ENCODE assay signal across 13 mouse cellular contexts in the genomic region with DNA sequence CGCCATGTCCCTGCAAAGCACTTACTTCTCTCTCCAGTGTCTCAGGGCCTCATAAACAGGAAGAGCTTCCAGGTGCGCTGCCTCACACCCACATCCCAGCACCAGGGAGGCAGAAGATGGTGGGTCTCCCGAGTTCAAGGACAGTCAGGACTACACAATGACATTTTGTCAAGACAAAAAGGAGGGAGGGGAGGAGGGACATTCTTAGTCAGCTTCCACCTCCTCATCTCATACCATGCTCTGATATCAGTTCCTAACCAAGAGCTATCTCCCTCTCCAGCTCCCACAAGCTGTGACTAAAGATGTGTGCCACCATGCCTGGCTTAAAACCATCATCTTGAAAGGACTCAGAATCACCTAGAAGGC. TPM values are rescaled to one million over a fixed set of nuclear protein-coding genes. Genes with fewer than 3 reads are reported as not detected.
DNase-seq lines count a peak whose midpoint lies in the region; ATAC-seq lines count a peak whose summit lies in the region.
"Had no signal": no experiment of that assay in that cellular context is flagged by ENCODE, and none has a peak within 500 bp of the region (broad histone marks: within the 10 kb centered on the region; RNA-seq: fewer than 3 reads in every experiment).

No protein-coding gene starts in this region.

- H3K27ac ChIP-seq in heart, embryonic 14.5 days (replicated peaks in 1 of 2; ENCODE audit: control insufficient read depth in 1 of 2, insufficient read depth in 1 of 2, low read depth in 2 of 2, low read length in 2 of 2) = peak overlapping the region; percentile 9 to 67; a peak in 2 of 4 replicates
- H3K27ac ChIP-seq in limb, embryonic 13.5 days = no peak overlapping the region
- H3K27ac ChIP-seq: hindbrain, embryonic 14.5 days; stomach, postnatal 0 days had no signal

- H3K4me2 ChIP-seq in heart, embryonic 14.5 days (ENCODE audit: low read length) = no peak overlapping the region
- no peak overlapping the region for H3K4me2 ChIP-seq in limb, embryonic 13.5 days (replicated peaks)
- H3K4me2 ChIP-seq: hindbrain, embryonic 14.5 days had no signal

- H3K27me3 ChIP-seq in heart, embryonic 14.5 days (ENCODE audit: control insufficient read depth, insufficient read depth, low read length) = no peaks in the 10 kb centered on the region
- H3K27me3 ChIP-seq in megakaryocyte, embryonic 14.5 days (replicated peaks) = no peaks in the 10 kb centered on the region
- no peaks in the 10 kb centered on the region for H3K27me3 ChIP-seq in limb, embryonic 13.5 days

- H3K4me3 ChIP-seq in heart, embryonic 14.5 days (ENCODE audit: control insufficient read depth in 1 of 2, insufficient read depth in 1 of 2, low read depth in 1 of 2, low read length in 2 of 2) = no peak overlapping the region
- H3K4me3 ChIP-seq in megakaryocyte, embryonic 14.5 days (replicated peaks) = peak overlapping the region; percentile 87
- H3K4me3 ChIP-seq in limb, embryonic 13.5 days = no peak overlapping the region

- H3K9ac ChIP-seq in heart, embryonic 14.5 days (ENCODE audit: low read length) = peak overlapping the region; percentile 50; the same call in 1 of the 2 replicates
- peak overlapping the region; percentile 48; the same call in 1 of the 2 replicates for H3K9ac ChIP-seq in limb, embryonic 13.5 days
- H3K9ac ChIP-seq: hindbrain, embryonic 14.5 days had no signal

- H3K36me3 ChIP-seq in heart, embryonic 14.5 days (ENCODE audit: control insufficient read depth, insufficient read depth, low read length) = peaks cover 19% of the 10 kb centered on the region; the same call in 1 of the 2 replicates
- peaks cover 89% of the 10 kb centered on the region for H3K36me3 ChIP-seq in megakaryocyte, embryonic 14.5 days (replicated peaks; ENCODE audit: low read length)
- H3K36me3 ChIP-seq in limb, embryonic 13.5 days = peaks cover 29% of the 10 kb centered on the region

- intact Hi-C loops in heart, postnatal 25 days (cut with DNase I) = no loop called here

- peaks cover 29 to 60% of the 10 kb centered on the region in 2 experiments for H3K4me1 ChIP-seq in heart, embryonic 14.5 days (ENCODE audit: control insufficient read depth in 2 of 2, insufficient read depth in 2 of 2, low read length in 2 of 2)
- peaks cover 97% of the 10 kb centered on the region for H3K4me1 ChIP-seq in megakaryocyte, embryonic 14.5 days
- H3K4me1 ChIP-seq in limb, embryonic 13.5 days = peaks cover 36% of the 10 kb centered on the region

- no peak for DNase-seq in heart, postnatal 25 days (ENCODE audit: low spot score)
- DNase-seq in adipocyte (ENCODE audit: low spot score) = no peak
- no peak for DNase-seq in B cell, adult 2 months
- DNase-seq: cerebellum, postnatal 10 days; left cerebral cortex, postnatal 4 days had no signal

- ATAC-seq in heart, embryonic 14.5 days (ENCODE audit: insufficient number of reproducible peaks, insufficient read depth, low FRiP score, low read depth) = no peak
- ATAC-seq in megakaryocyte, adult 5-6 weeks (ENCODE audit: poor library complexity, severe bottlenecking) = no peak
- no peak for ATAC-seq in limb, embryonic 13.5 days (ENCODE audit: low FRiP score, low read depth)

- 44% methylated on average over 3 of the region's 3 CpGs for WGBS in heart, embryonic 14.5 days
- 52% methylated on average over 3 of the region's 3 CpGs for WGBS in limb, embryonic 13.5 days

- H3K9me3 ChIP-seq in heart, embryonic 14.5 days (ENCODE audit: control insufficient read depth, low read length) = no peaks in the 10 kb centered on the region
- no peaks in the 10 kb centered on the region for H3K9me3 ChIP-seq in megakaryocyte, embryonic 14.5 days
- H3K9me3 ChIP-seq in limb, embryonic 13.5 days = no peaks in the 10 kb centered on the region

RNA-seq across cellular contexts. Expression of gene Nudt3, which starts 11.8 kb away (rescaled TPM):
- 52.9 and 67.0 TPM in 2 replicates for polyA plus RNA-seq in heart, embryonic 14.5 days (2014; fragmentation: Nextera tagmentation; extraction: Ambion mirVana)
- total RNA-seq in heart, postnatal 25 days (2021) = 100 to 1,000 TPM; 343 TPM
- polyA plus RNA-seq in megakaryocyte, embryonic 14.5 days (2012; ENCODE audit: insufficient read depth, low replicate concordance) = 157 and 272 TPM in 2 replicates
- 32.3 and 32.9 TPM in 2 replicates for total RNA-seq in megakaryocyte, adult 5-6 weeks (2015)
- 91.6 and 93.8 TPM in 2 replicates for total RNA-seq in megakaryocyte, adult 5-6 weeks (2017)
- polyA plus RNA-seq in limb, embryonic 13.5 days (2015; fragmentation: Nextera tagmentation; extraction: Ambion mirVana) = 99.5 and 102 TPM in 2 replicates

RNA-seq across cellular contexts. Expression of gene RPS10-NUDT3, which starts 23.5 kb away (rescaled TPM):
- polyA plus RNA-seq in heart, embryonic 14.5 days (2014; fragmentation: Nextera tagmentation; extraction: Ambion mirVana) = not detected in 2 replicates
- total RNA-seq in heart, postnatal 25 days (2021) = under 1 TPM in 1 of 2 experiments, not detected in 1; 0.94 TPM
- polyA plus RNA-seq in megakaryocyte, embryonic 14.5 days (2012; ENCODE audit: insufficient read depth, low replicate concordance) = not detected in 2 replicates
- total RNA-seq in megakaryocyte, adult 5-6 weeks (2015) = not detected in 2 replicates
- not detected in 2 replicates for total RNA-seq in megakaryocyte, adult 5-6 weeks (2017)
- polyA plus RNA-seq in limb, embryonic 13.5 days (2015; fragmentation: Nextera tagmentation; extraction: Ambion mirVana) = not detected in 2 replicates
- total RNA-seq: left cerebral cortex, postnatal 4 days had no signal
- polyA plus RNA-seq: hindbrain, embryonic 14.5 days; kidney, embryonic 14.5 days; small intestine, adult 2 months; stomach, postnatal 0 days had no signal

RNA-seq across cellular contexts. Expression of gene Rps10, which starts 25.0 kb away (rescaled TPM):
- 624 and 715 TPM in 2 replicates for polyA plus RNA-seq in heart, embryonic 14.5 days (2014; fragmentation: Nextera tagmentation; extraction: Ambion mirVana)
- total RNA-seq in heart, postnatal 25 days (2021) = 100 to 1,000 TPM; 476 to 516 TPM
- polyA plus RNA-seq in megakaryocyte, embryonic 14.5 days (2012; ENCODE audit: insufficient read depth, low replicate concordance) = 1,090 and 3,855 TPM in 2 replicates
- 1,486 and 1,560 TPM in 2 replicates for total RNA-seq in megakaryocyte, adult 5-6 weeks (2015)
- total RNA-seq in megakaryocyte, adult 5-6 weeks (2017) = 1,634 and 1,837 TPM in 2 replicates
- 906 and 924 TPM in 2 replicates for polyA plus RNA-seq in limb, embryonic 13.5 days (2015; fragmentation: Nextera tagmentation; extraction: Ambion mirVana)

RNA-seq across cellular contexts. Expression of gene Pacsin1, which starts 43.8 kb away (rescaled TPM):
- 0.43 and 0.94 TPM in 2 replicates for polyA plus RNA-seq in heart, embryonic 14.5 days (2014; fragmentation: Nextera tagmentation; extraction: Ambion mirVana)
- under 1 TPM; 0.25 to 0.62 TPM for total RNA-seq in heart, postnatal 25 days (2021)
- polyA plus RNA-seq in megakaryocyte, embryonic 14.5 days (2012; ENCODE audit: insufficient read depth, low replicate concordance) = 0.36 and 1.00 TPM in 2 replicates
- 0.87 and 1.2 TPM in 2 replicates for total RNA-seq in megakaryocyte, adult 5-6 weeks (2015)
- total RNA-seq in megakaryocyte, adult 5-6 weeks (2017) = 0.44 and 0.61 TPM in 2 replicates
- 5.0 and 6.2 TPM in 2 replicates for polyA plus RNA-seq in limb, embryonic 13.5 days (2015; fragmentation: Nextera tagmentation; extraction: Ambion mirVana)

RNA-seq across cellular contexts. Expression of gene AI413582, which starts 45.9 kb away (rescaled TPM):
- 18.5 and 24.2 TPM in 2 replicates for polyA plus RNA-seq in heart, embryonic 14.5 days (2014; fragmentation: Nextera tagmentation; extraction: Ambion mirVana)
- total RNA-seq in heart, postnatal 25 days (2021) = 1 to 10 TPM; 7.3 to 7.7 TPM
- polyA plus RNA-seq in megakaryocyte, embryonic 14.5 days (2012; ENCODE audit: insufficient read depth, low replicate concordance) = 81.1 and 284 TPM in 2 replicates
- total RNA-seq in megakaryocyte, adult 5-6 weeks (2015) = 58.0 and 63.8 TPM in 2 replicates
- 55.4 and 62.9 TPM in 2 replicates for total RNA-seq in megakaryocyte, adult 5-6 weeks (2017)
- 20.2 and 21.0 TPM in 2 replicates for polyA plus RNA-seq in limb, embryonic 13.5 days (2015; fragmentation: Nextera tagmentation; extraction: Ambion mirVana)
